Mouse (Mus musculus): ENCODE results near the gene Nop16. TPM values are rescaled to one million over a fixed set of nuclear protein-coding genes. Genes with fewer than 3 reads are reported as not detected.

The Nop16 gene
- total and polyA plus RNA-seq, 2 experiments: 9.4 to 15.0 TPM

DNA sequence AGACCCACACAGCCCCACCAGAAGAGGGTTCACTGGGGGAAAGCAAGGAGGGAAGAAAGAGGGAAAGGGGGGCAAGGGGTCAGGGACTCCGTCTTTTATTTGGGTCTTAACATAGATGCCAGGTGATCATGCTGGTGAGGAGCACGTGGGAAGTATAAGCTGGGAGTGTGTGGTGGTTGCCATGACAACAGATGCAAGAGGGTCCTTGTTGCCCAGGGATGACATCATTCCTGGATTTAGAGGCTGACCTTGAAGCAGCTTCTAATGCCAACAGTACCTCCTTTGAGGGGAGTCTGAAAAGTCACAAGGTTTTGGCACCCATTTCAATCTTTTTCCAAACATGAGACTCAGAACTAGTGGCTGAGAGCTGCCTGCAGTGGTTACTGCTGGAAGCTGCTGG lies 18.3 kb downstream of the Nop16 start:
- H3K27me3 ChIP-seq (ENCODE audit: control insufficient read depth, insufficient read depth, low read length): no peaks in the 10 kb centered on the region
- no peak overlapping the region for H3K9ac ChIP-seq (ENCODE audit: low read depth, low read length)
- no peaks in the 10 kb centered on the region for H3K36me3 ChIP-seq (ENCODE audit: control insufficient read depth, insufficient read depth, low read length)
- TF ChIP-seq POLR2A (IDR thresholded peaks at IDR 0.05; ENCODE audit: extremely low read depth, insufficient read depth, low read length): no peak
- no peak for TF ChIP-seq CTCF (IDR thresholded peaks at IDR 0.05; ENCODE audit: low read depth, low read length)
- DNase-seq (ENCODE audit: extremely low read depth, low read depth, low spot score): no peak
- H3K27ac ChIP-seq (replicated peaks; ENCODE audit: insufficient read depth, low read depth, low read length): no peak overlapping the region
- WGBS: 73% methylated on average over 2 of the region's 2 CpGs
- H3K79me2 ChIP-seq (ENCODE audit: control insufficient read depth, insufficient read depth, low read length): no peaks in the 10 kb centered on the region
- H3K4me1 ChIP-seq (ENCODE audit: control insufficient read depth, insufficient read depth, low read length): peaks cover 7% of the 10 kb centered on the region
- H3K4me3 ChIP-seq (ENCODE audit: insufficient read depth, low read depth, low read length): no peak overlapping the region

DNA sequence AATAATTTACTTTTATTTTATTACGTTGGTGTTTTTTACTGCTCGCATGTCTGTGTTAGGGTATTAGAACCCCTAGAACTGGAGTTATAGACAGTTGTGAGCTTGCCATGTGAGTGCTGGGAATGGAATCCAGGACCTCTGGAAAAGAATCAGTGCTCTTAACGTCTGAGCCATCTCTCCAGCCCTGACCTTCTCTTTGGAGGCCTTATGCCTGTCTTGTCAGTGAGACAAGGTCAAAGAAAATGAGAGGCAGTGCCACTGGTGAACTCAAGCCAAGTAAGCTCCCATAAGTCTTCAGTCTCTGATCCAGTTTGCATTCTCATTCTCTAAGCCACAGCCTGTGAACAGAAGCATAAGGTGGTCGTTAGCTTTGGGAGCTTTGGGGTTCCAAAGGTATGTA lies 19.2 kb downstream of the Nop16 start:
- Histone ChIP-seq H3K79me2 (ENCODE audit: control insufficient read depth, insufficient read depth, low read length) (no peaks in the 10 kb centered on the region), H3K27me3 (ENCODE audit: control insufficient read depth, insufficient read depth, low read length) (no peaks in the 10 kb centered on the region), H3K9ac (ENCODE audit: low read depth, low read length) (no peak overlapping the region), H3K27ac (replicated peaks; ENCODE audit: insufficient read depth, low read depth, low read length) (no peak overlapping the region), H3K4me1 (ENCODE audit: control insufficient read depth, insufficient read depth, low read length) (peaks cover 9% of the 10 kb centered on the region), H3K4me3 (ENCODE audit: insufficient read depth, low read depth, low read length) (no peak overlapping the region), H3K36me3 (ENCODE audit: control insufficient read depth, insufficient read depth, low read length) (no peaks in the 10 kb centered on the region)
- DNase-seq (ENCODE audit: extremely low read depth, low read depth, low spot score): no peak
- no peak for TF ChIP-seq CTCF (IDR thresholded peaks at IDR 0.05; ENCODE audit: low read depth, low read length)
- TF ChIP-seq POLR2A (IDR thresholded peaks at IDR 0.05; ENCODE audit: extremely low read depth, insufficient read depth, low read length): no peak
- 83% methylated on average over 4 of the region's 4 CpGs for WGBS

DNA sequence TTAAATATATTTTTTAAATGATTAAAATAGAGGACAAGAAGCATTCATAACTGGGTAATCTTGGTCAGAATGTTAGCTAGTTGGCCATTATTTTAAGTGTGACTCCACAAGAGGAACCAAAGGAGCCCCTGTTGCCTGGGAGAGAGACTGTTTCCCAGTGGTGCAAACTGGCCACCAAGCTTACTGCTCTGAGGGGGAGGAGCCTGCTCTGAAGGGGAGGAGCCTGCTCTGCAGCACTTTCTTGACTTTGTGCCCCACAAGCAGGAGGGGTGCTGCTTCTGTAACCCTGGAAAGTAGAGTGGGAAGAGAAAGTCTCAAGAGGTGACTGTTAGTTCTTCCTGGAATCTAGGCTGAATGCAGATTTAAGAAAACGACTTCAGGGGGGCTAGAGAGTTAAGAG lies 20.6 kb downstream of the Nop16 start:
- WGBS: 74% methylated on average over 1 of the region's 1 CpGs
- DNase-seq (ENCODE audit: extremely low read depth, low read depth, low spot score): no peak
- no peak overlapping the region for H3K27ac ChIP-seq (replicated peaks; ENCODE audit: insufficient read depth, low read depth, low read length)
- no peak overlapping the region for H3K9ac ChIP-seq (ENCODE audit: low read depth, low read length)
- H3K4me1 ChIP-seq (ENCODE audit: control insufficient read depth, insufficient read depth, low read length): peaks cover 7% of the 10 kb centered on the region
- H3K79me2 ChIP-seq (ENCODE audit: control insufficient read depth, insufficient read depth, low read length): peaks cover 8% of the 10 kb centered on the region; the same call in 1 of the 2 replicates
- no peaks in the 10 kb centered on the region for H3K27me3 ChIP-seq (ENCODE audit: control insufficient read depth, insufficient read depth, low read length)
- TF ChIP-seq POLR2A (IDR thresholded peaks at IDR 0.05; ENCODE audit: extremely low read depth, insufficient read depth, low read length) (no peak), CTCF (IDR thresholded peaks at IDR 0.05; ENCODE audit: low read depth, low read length) (no peak)
- no peaks in the 10 kb centered on the region for H3K36me3 ChIP-seq (ENCODE audit: control insufficient read depth, insufficient read depth, low read length)
- H3K4me3 ChIP-seq (ENCODE audit: insufficient read depth, low read depth, low read length): no peak overlapping the region

DNA sequence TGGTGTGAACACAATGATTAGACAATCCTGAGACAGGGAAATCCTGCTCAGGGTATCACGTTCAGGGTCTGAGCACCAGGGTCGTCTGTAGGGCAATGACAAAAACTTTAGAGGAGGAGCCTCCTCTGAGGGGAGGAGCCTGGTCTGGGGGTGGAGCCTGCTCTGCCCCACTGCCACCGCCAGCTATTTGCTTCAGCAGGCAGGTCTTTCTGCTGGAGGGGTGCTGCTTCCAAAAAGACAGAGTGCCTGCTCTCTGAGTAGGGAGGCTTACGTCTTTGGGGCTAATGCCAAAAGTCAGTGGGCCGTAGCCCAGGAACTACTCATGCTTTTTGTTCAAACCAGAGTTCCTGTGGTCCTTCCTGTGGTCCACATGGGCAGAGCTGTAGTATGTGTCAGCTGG lies 21.5 kb downstream of the Nop16 start:
- TF ChIP-seq POLR2A (IDR thresholded peaks at IDR 0.05; ENCODE audit: extremely low read depth, insufficient read depth, low read length): no peak
- TF ChIP-seq CTCF (IDR thresholded peaks at IDR 0.05; ENCODE audit: low read depth, low read length): no peak
- Histone ChIP-seq H3K4me3 (ENCODE audit: insufficient read depth, low read depth, low read length) (no peak overlapping the region), H3K27ac (replicated peaks; ENCODE audit: insufficient read depth, low read depth, low read length) (no peak overlapping the region), H3K36me3 (ENCODE audit: control insufficient read depth, insufficient read depth, low read length) (no peaks in the 10 kb centered on the region), H3K79me2 (ENCODE audit: control insufficient read depth, insufficient read depth, low read length) (peaks cover 10% of the 10 kb centered on the region; the same call in 1 of the 2 replicates), H3K9ac (ENCODE audit: low read depth, low read length) (no peak overlapping the region), H3K27me3 (ENCODE audit: control insufficient read depth, insufficient read depth, low read length) (no peaks in the 10 kb centered on the region), H3K4me1 (ENCODE audit: control insufficient read depth, insufficient read depth, low read length) (peaks cover 6% of the 10 kb centered on the region)
- DNase-seq (ENCODE audit: extremely low read depth, low read depth, low spot score): no peak
- WGBS: 60% methylated on average over 5 of the region's 5 CpGs

DNA sequence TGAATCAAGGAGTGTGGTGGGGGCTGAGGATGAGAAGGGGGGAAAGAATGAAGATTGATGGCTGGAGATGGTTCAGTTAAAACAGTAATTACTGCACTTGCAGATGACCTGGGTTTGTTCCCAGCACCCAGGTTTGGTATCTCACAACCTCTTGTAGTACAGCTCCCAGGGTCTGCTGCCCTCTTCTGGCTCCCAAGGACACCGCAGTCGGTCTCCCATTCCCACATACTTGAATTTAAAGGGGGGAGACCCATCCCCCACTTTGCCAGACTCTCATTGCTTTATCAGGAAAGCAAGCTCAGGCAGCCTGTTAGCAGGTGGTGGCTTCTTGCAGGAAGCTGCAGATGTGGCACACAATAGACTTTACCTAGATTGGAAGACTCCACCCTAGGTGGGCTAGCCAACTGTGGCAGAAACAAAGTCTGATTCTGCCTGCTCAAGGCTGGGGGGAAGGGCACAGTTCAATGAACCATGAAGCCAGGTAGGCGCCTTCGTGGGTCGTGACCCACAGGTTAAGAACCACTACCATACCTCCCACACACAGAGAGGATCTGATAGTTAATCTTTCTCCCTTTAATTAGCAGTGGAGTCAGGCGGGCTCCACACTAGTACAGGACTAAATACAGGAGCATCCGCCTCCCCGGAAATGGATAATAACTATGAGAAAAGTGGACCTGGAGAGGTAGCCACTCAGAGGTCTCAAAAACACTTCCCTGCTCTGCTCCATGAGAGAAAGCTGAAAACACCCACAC lies 24.1 kb downstream of the Nop16 start:
- TF ChIP-seq POLR2A (IDR thresholded peaks at IDR 0.05; ENCODE audit: extremely low read depth, insufficient read depth, low read length) (no peak), CTCF (IDR thresholded peaks at IDR 0.05; ENCODE audit: low read depth, low read length) (peak; percentile 63)
- no peak for DNase-seq (ENCODE audit: extremely low read depth, low read depth, low spot score)
- H3K4me1 ChIP-seq (ENCODE audit: control insufficient read depth, insufficient read depth, low read length): peaks cover 16% of the 10 kb centered on the region
- H3K27me3 ChIP-seq (ENCODE audit: control insufficient read depth, insufficient read depth, low read length): no peaks in the 10 kb centered on the region
- WGBS: 23% methylated on average over 8 of the region's 8 CpGs
- H3K36me3 ChIP-seq (ENCODE audit: control insufficient read depth, insufficient read depth, low read length): peaks cover 7% of the 10 kb centered on the region
- H3K9ac ChIP-seq (ENCODE audit: low read depth, low read length): no peak overlapping the region
- H3K79me2 ChIP-seq (ENCODE audit: control insufficient read depth, insufficient read depth, low read length): peaks cover 17% of the 10 kb centered on the region; the same call in 1 of the 2 replicates
- peak overlapping the region; percentile 34 for H3K4me3 ChIP-seq (ENCODE audit: insufficient read depth, low read depth, low read length)
- H3K27ac ChIP-seq (replicated peaks; ENCODE audit: insufficient read depth, low read depth, low read length): peak overlapping the region; percentile 71

- DNase-seq (ENCODE audit: extremely low read depth, low read depth, low spot score): peak; percentile 89
- peak within 1 kb of the TSS; percentile 84 for H3K9ac ChIP-seq (ENCODE audit: low read depth, low read length)
- H3K36me3 ChIP-seq (ENCODE audit: control insufficient read depth, insufficient read depth, low read length): peaks cover 13% of the 10 kb centered on the region
- H3K27ac ChIP-seq (replicated peaks; ENCODE audit: insufficient read depth, low read depth, low read length): peak within 1 kb of the TSS; percentile 71
- peaks cover 20% of the 10 kb centered on the region; the same call in 1 of the 2 replicates for H3K79me2 ChIP-seq (ENCODE audit: control insufficient read depth, insufficient read depth, low read length)
- H3K4me1 ChIP-seq (ENCODE audit: control insufficient read depth, insufficient read depth, low read length): peaks cover 16% of the 10 kb centered on the region
- no peaks in the 10 kb centered on the region for H3K27me3 ChIP-seq (ENCODE audit: control insufficient read depth, insufficient read depth, low read length)
- peak within 1 kb of the TSS; percentile 79 for H3K4me3 ChIP-seq (ENCODE audit: insufficient read depth, low read depth, low read length)
- under 1% methylated on average over 27 of the region's 27 CpGs for WGBS
- no peak for TF ChIP-seq CTCF (IDR thresholded peaks at IDR 0.05; ENCODE audit: low read depth, low read length)
- peak; percentile 87 for TF ChIP-seq POLR2A (IDR thresholded peaks at IDR 0.05; ENCODE audit: extremely low read depth, insufficient read depth, low read length)
Observed at GRCm38 (mm10) chr13:54565201-54565581, 24.7 kb downstream of the Nop16 start, which contains the start of gene 4833439L19Rik. 4833439L19Rik (minus strand) TSS chr13:54565435.
